Comparison of ENCODE assay signal across 8 mouse cellular contexts in the genomic region with DNA sequence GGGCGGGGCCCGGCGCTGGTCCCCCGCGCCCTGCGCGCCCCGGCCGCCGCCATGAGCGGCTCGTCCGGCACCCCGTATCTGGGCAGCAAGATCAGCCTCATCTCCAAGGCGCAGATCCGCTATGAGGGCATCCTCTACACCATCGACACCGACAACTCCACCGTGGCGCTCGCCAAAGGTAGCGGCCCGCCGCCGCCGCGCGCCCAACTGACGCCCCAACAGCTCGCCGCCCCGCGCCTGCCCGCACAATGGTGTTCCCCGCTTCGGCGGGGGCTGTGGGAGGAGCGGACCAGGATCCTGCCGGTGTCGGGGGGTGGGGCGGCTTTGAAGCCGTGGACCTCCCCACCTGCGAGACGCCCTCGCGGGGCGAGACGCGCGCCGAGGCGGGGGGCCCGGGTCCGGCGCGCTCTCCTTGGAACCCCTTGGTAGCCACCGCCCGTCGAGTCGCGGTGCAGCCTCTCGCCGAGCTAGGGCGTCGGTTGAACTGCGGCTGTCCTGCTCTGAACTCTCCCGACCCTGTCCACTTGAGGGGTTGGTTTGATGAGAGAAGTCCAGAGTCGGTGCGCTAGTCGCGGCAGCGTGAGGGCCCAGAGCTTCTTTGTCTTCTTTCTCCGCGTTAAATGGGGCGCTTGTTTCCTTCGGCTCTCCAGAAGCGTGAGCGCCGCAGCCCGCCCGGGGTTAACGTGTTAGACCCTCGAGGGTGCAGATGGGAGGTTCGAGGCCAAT. TPM values are rescaled to one million over a fixed set of nuclear protein-coding genes. Genes with fewer than 3 reads are reported as not detected.
DNase-seq lines count a peak whose midpoint lies in the region; ATAC-seq and TF ChIP-seq lines count a peak whose summit lies in the region.

No protein-coding gene starts in this region.

- peak overlapping the region; percentile 84 for H3K27ac ChIP-seq in neural tube, embryonic 11.5 days (ENCODE audit: low read depth, low read length)
- peak overlapping the region; percentile 87 for H3K27ac ChIP-seq in forebrain, embryonic 11.5 days (ENCODE audit: low read depth, low read length)
- H3K27ac ChIP-seq in hindbrain, postnatal 0 days, result peak overlapping the region; percentile 95
- H3K27ac ChIP-seq in liver, embryonic 15.5 days (replicated peaks), result peak overlapping the region; percentile 96
- H3K27ac ChIP-seq in neural tube, embryonic 15.5 days (replicated peaks), result peak overlapping the region; percentile 97

- peak overlapping the region; percentile 66 for H3K4me2 ChIP-seq in neural tube, embryonic 11.5 days (ENCODE audit: low read depth)
- H3K4me2 ChIP-seq in forebrain, embryonic 11.5 days (ENCODE audit: low read depth, low read length, severe bottlenecking), result peak overlapping the region; percentile 92
- peak overlapping the region; percentile 92 for H3K4me2 ChIP-seq in hindbrain, postnatal 0 days (ENCODE audit: low read depth, low read length)
- peak overlapping the region; percentile 99 for H3K4me2 ChIP-seq in liver, embryonic 15.5 days
- peak overlapping the region; percentile 95 for H3K4me2 ChIP-seq in neural tube, embryonic 15.5 days

- no peak for TF ChIP-seq CTCF in hindbrain, postnatal 0 days (IDR thresholded peaks at IDR 0.05; ENCODE audit: low read depth)

- peak; percentile 46 for DNase-seq in neural tube, embryonic 11.5 days (ENCODE audit: low spot score)
- no peak for DNase-seq in neural tube, embryonic 10.5 days (ENCODE audit: extremely low spot score, low spot score)
- DNase-seq in adrenal gland, postnatal 25 days, result peak; percentile 60
- DNase-seq in forebrain, embryonic 11.5 days (ENCODE audit: low spot score), result peak; percentile 78
- DNase-seq in hindbrain, postnatal 0 days (ENCODE audit: low spot score), result peak; percentile 59
- no peak for DNase-seq in urinary bladder, adult 18-20 months (ENCODE audit: low spot score in 2 of 2)

- peak; percentile 48 for ATAC-seq in neural tube, embryonic 11.5 days (ENCODE audit: insufficient read depth, low FRiP score, low TSS enrichment)
- ATAC-seq in forebrain, embryonic 11.5 days (replicated peaks; ENCODE audit: low FRiP score), result peak; percentile 10; the same call in 1 of the 2 replicates
- ATAC-seq in hindbrain, postnatal 0 days, result no peak; the same call in none of the 2 replicates
- ATAC-seq in liver, embryonic 15.5 days (ENCODE audit: insufficient read depth), result peak; percentile 1
- ATAC-seq in neural tube, embryonic 15.5 days (ENCODE audit: low FRiP score), result peak; percentile 65

- WGBS in neural tube, embryonic 11.5 days, result 0% methylated on average over 54 of the region's 84 CpGs
- WGBS in forebrain, embryonic 11.5 days, result under 1% methylated on average over 79 of the region's 84 CpGs
- 3% methylated on average over 77 of the region's 84 CpGs for WGBS in hindbrain, postnatal 0 days
- WGBS in liver, embryonic 15.5 days (ENCODE audit: insufficient replicate concordance), result under 1% methylated on average over 84 of the region's 84 CpGs
- under 1% methylated on average over 74 of the region's 84 CpGs for WGBS in neural tube, embryonic 15.5 days

- H3K4me3 ChIP-seq in neural tube, embryonic 11.5 days (ENCODE audit: low read depth, low read length), result peak overlapping the region; percentile 100
- H3K4me3 ChIP-seq in forebrain, embryonic 11.5 days (ENCODE audit: low read depth, low read length), result peak overlapping the region; percentile 84
- peak overlapping the region; percentile 97 for H3K4me3 ChIP-seq in hindbrain, postnatal 0 days (ENCODE audit: low read length)
- peak overlapping the region; percentile 93 for H3K4me3 ChIP-seq in liver, embryonic 15.5 days (replicated peaks)
- H3K4me3 ChIP-seq in neural tube, embryonic 15.5 days (replicated peaks), result peak overlapping the region; percentile 94

- no peaks in the 10 kb centered on the region for H3K9me3 ChIP-seq in neural tube, embryonic 11.5 days (ENCODE audit: control insufficient read depth, low read length)
- H3K9me3 ChIP-seq in forebrain, embryonic 11.5 days (ENCODE audit: control insufficient read depth, low read length), result no peaks in the 10 kb centered on the region
- no peaks in the 10 kb centered on the region for H3K9me3 ChIP-seq in hindbrain, postnatal 0 days (ENCODE audit: low read length)
- no peaks in the 10 kb centered on the region for H3K9me3 ChIP-seq in liver, embryonic 15.5 days (replicated peaks)
- H3K9me3 ChIP-seq in neural tube, embryonic 15.5 days (replicated peaks), result no peaks in the 10 kb centered on the region

- peak overlapping the region; percentile 97 for H3K9ac ChIP-seq in neural tube, embryonic 11.5 days (ENCODE audit: low read length)
- H3K9ac ChIP-seq in forebrain, embryonic 11.5 days (ENCODE audit: low read length), result peak overlapping the region; percentile 90
- H3K9ac ChIP-seq in hindbrain, postnatal 0 days (replicated peaks; ENCODE audit: low read length), result peak overlapping the region; percentile 87
- peak overlapping the region; percentile 86 for H3K9ac ChIP-seq in liver, embryonic 15.5 days
- peak overlapping the region; percentile 96 for H3K9ac ChIP-seq in neural tube, embryonic 15.5 days (replicated peaks)

- peaks cover 12% of the 10 kb centered on the region for H3K36me3 ChIP-seq in neural tube, embryonic 11.5 days (ENCODE audit: control insufficient read depth, insufficient read depth, low read length)
- H3K36me3 ChIP-seq in forebrain, embryonic 11.5 days (ENCODE audit: control insufficient read depth, insufficient read depth, low read length), result peaks cover 10% of the 10 kb centered on the region
- peaks cover 20% of the 10 kb centered on the region for H3K36me3 ChIP-seq in hindbrain, postnatal 0 days (ENCODE audit: insufficient read depth, low read length)
- peaks cover 25% of the 10 kb centered on the region for H3K36me3 ChIP-seq in liver, embryonic 15.5 days (replicated peaks)
- peaks cover 28% of the 10 kb centered on the region for H3K36me3 ChIP-seq in neural tube, embryonic 15.5 days

- H3K27me3 ChIP-seq in neural tube, embryonic 11.5 days (ENCODE audit: control insufficient read depth, insufficient read depth, low read length), result peaks cover 6% of the 10 kb centered on the region
- H3K27me3 ChIP-seq in forebrain, embryonic 11.5 days (ENCODE audit: control insufficient read depth, insufficient read depth, low read length), result peaks cover 15% of the 10 kb centered on the region; the same call in 1 of the 2 replicates
- H3K27me3 ChIP-seq in hindbrain, postnatal 0 days (ENCODE audit: insufficient read depth, low read length), result no peaks in the 10 kb centered on the region
- peaks cover 35% of the 10 kb centered on the region for H3K27me3 ChIP-seq in liver, embryonic 15.5 days
- H3K27me3 ChIP-seq in neural tube, embryonic 15.5 days (replicated peaks), result peaks cover 27% of the 10 kb centered on the region

- peaks cover 20% of the 10 kb centered on the region for H3K4me1 ChIP-seq in neural tube, embryonic 11.5 days (ENCODE audit: control insufficient read depth, insufficient read depth, low read length)
- peaks cover 19% of the 10 kb centered on the region for H3K4me1 ChIP-seq in forebrain, embryonic 11.5 days (replicated peaks; ENCODE audit: control insufficient read depth, insufficient read depth, low read length)
- H3K4me1 ChIP-seq in hindbrain, postnatal 0 days (ENCODE audit: insufficient read depth, low read length), result peaks cover 17% of the 10 kb centered on the region
- H3K4me1 ChIP-seq in liver, embryonic 15.5 days (replicated peaks), result peaks cover 40% of the 10 kb centered on the region
- peaks cover 44% of the 10 kb centered on the region for H3K4me1 ChIP-seq in neural tube, embryonic 15.5 days

RNA-seq across cellular contexts. Expression of a gene that starts 0.5 kb away (rescaled TPM):
- 10.1 and 11.6 TPM in 2 replicates for polyA plus RNA-seq in neural tube, embryonic 11.5 days (2014; fragmentation: Nextera tagmentation; extraction: Ambion mirVana)
- total RNA-seq in adrenal gland, postnatal 25 days (2021), result 45.1 and 47.4 TPM in 2 replicates
- 7.5 and 8.9 TPM in 2 replicates for polyA plus RNA-seq in forebrain, embryonic 11.5 days (2014; fragmentation: Nextera tagmentation; extraction: Ambion mirVana)
- 88.2 and 102 TPM in 2 replicates for total RNA-seq in hindbrain, postnatal 0 days (2014; rRNA removed)
- 21.0 and 21.3 TPM in 2 replicates for polyA plus RNA-seq in hindbrain, postnatal 0 days (2015; fragmentation: Nextera tagmentation; extraction: Ambion mirVana)
- polyA plus RNA-seq in liver, embryonic 15.5 days (2015; fragmentation: Nextera tagmentation; extraction: Ambion mirVana), result 1.3 TPM in 2 replicates
- polyA plus RNA-seq in neural tube, embryonic 15.5 days (2015; fragmentation: Nextera tagmentation; extraction: Ambion mirVana), result 16.4 and 24.0 TPM in 2 replicates

RNA-seq across cellular contexts. Expression of a gene that starts 16.9 kb away (rescaled TPM):
- polyA plus RNA-seq in neural tube, embryonic 11.5 days (2014; fragmentation: Nextera tagmentation; extraction: Ambion mirVana), result 770 and 786 TPM in 2 replicates
- total RNA-seq in adrenal gland, postnatal 25 days (2021), result 240 and 254 TPM in 2 replicates
- polyA plus RNA-seq in forebrain, embryonic 11.5 days (2014; fragmentation: Nextera tagmentation; extraction: Ambion mirVana), result 681 and 714 TPM in 2 replicates
- total RNA-seq in hindbrain, postnatal 0 days (2014; rRNA removed), result 196 and 230 TPM in 2 replicates
- polyA plus RNA-seq in hindbrain, postnatal 0 days (2015; fragmentation: Nextera tagmentation; extraction: Ambion mirVana), result 585 TPM in 2 replicates
- polyA plus RNA-seq in liver, embryonic 15.5 days (2015; fragmentation: Nextera tagmentation; extraction: Ambion mirVana), result 241 and 252 TPM in 2 replicates
- 561 and 578 TPM in 2 replicates for polyA plus RNA-seq in neural tube, embryonic 15.5 days (2015; fragmentation: Nextera tagmentation; extraction: Ambion mirVana)

RNA-seq across cellular contexts. Expression of a gene that starts 17.0 kb away (rescaled TPM):
- polyA plus RNA-seq in neural tube, embryonic 11.5 days (2014; fragmentation: Nextera tagmentation; extraction: Ambion mirVana), result 19.2 and 20.9 TPM in 2 replicates
- 10.9 and 13.6 TPM in 2 replicates for total RNA-seq in adrenal gland, postnatal 25 days (2021)
- polyA plus RNA-seq in forebrain, embryonic 11.5 days (2014; fragmentation: Nextera tagmentation; extraction: Ambion mirVana), result 16.8 and 17.8 TPM in 2 replicates
- total RNA-seq in hindbrain, postnatal 0 days (2014; rRNA removed), result 80.7 and 100 TPM in 2 replicates
- 34.2 and 37.2 TPM in 2 replicates for polyA plus RNA-seq in hindbrain, postnatal 0 days (2015; fragmentation: Nextera tagmentation; extraction: Ambion mirVana)
- polyA plus RNA-seq in liver, embryonic 15.5 days (2015; fragmentation: Nextera tagmentation; extraction: Ambion mirVana), result 0.75 and 0.88 TPM in 2 replicates
- 43.2 and 49.9 TPM in 2 replicates for polyA plus RNA-seq in neural tube, embryonic 15.5 days (2015; fragmentation: Nextera tagmentation; extraction: Ambion mirVana)

RNA-seq across cellular contexts. Expression of a gene that starts 45.1 kb away (rescaled TPM):
- 26.5 and 31.8 TPM in 2 replicates for polyA plus RNA-seq in neural tube, embryonic 11.5 days (2014; fragmentation: Nextera tagmentation; extraction: Ambion mirVana)
- total RNA-seq in adrenal gland, postnatal 25 days (2021), result 21.4 and 23.1 TPM in 2 replicates
- 32.3 and 34.8 TPM in 2 replicates for polyA plus RNA-seq in forebrain, embryonic 11.5 days (2014; fragmentation: Nextera tagmentation; extraction: Ambion mirVana)
- 17.2 and 17.3 TPM in 2 replicates for total RNA-seq in hindbrain, postnatal 0 days (2014; rRNA removed)
- 23.3 and 23.9 TPM in 2 replicates for polyA plus RNA-seq in hindbrain, postnatal 0 days (2015; fragmentation: Nextera tagmentation; extraction: Ambion mirVana)
- polyA plus RNA-seq in liver, embryonic 15.5 days (2015; fragmentation: Nextera tagmentation; extraction: Ambion mirVana), result 11.1 and 12.5 TPM in 2 replicates
- polyA plus RNA-seq in neural tube, embryonic 15.5 days (2015; fragmentation: Nextera tagmentation; extraction: Ambion mirVana), result 35.1 and 37.6 TPM in 2 replicates

RNA-seq across cellular contexts. Expression of a gene that starts 48.9 kb away (rescaled TPM):
- polyA plus RNA-seq in neural tube, embryonic 11.5 days (2014; fragmentation: Nextera tagmentation; extraction: Ambion mirVana), result 5.5 and 6.2 TPM in 2 replicates
- total RNA-seq in adrenal gland, postnatal 25 days (2021), result 18.8 and 25.3 TPM in 2 replicates
- polyA plus RNA-seq in forebrain, embryonic 11.5 days (2014; fragmentation: Nextera tagmentation; extraction: Ambion mirVana), result 7.4 and 8.2 TPM in 2 replicates
- total RNA-seq in hindbrain, postnatal 0 days (2014; rRNA removed), result 12.1 and 13.6 TPM in 2 replicates
- 2.5 and 3.0 TPM in 2 replicates for polyA plus RNA-seq in hindbrain, postnatal 0 days (2015; fragmentation: Nextera tagmentation; extraction: Ambion mirVana)
- 1.7 and 1.9 TPM in 2 replicates for polyA plus RNA-seq in liver, embryonic 15.5 days (2015; fragmentation: Nextera tagmentation; extraction: Ambion mirVana)
- 3.1 and 3.2 TPM in 2 replicates for polyA plus RNA-seq in neural tube, embryonic 15.5 days (2015; fragmentation: Nextera tagmentation; extraction: Ambion mirVana)

Comparison
In these comparisons a context has a peak if more than half of its experiments do, and no peak if none do; other contexts are left out.
1. DNase-seq: peak in neural tube, embryonic 11.5 days (single experiment), adrenal gland, postnatal 25 days (single experiment), forebrain, embryonic 11.5 days (single experiment) and hindbrain, postnatal 0 days (single experiment); none in neural tube, embryonic 10.5 days (single experiment) and urinary bladder, adult 18-20 months (0 of 2).
2. Peak in every context shown above with its lines, with median percentiles within 50 percentile points of each other: H3K27ac ChIP-seq, H3K4me2 ChIP-seq, H3K4me3 ChIP-seq and H3K9ac ChIP-seq.